Mouse (Mus musculus) kidney, embryonic 16.5 days (tissue): Measurements from ENCODE around the gene Abca7. TPM values are rescaled to one million over a fixed set of nuclear protein-coding genes. Genes with fewer than 3 reads are reported as not detected.

Source experiments
- ATAC-seq: fragments of 200-750 bp; cut with Nextera tagmentation; 2 replicates; pipeline ENCODE4 v1.8.0; 2017; ENCODE audit warnings: moderate TSS enrichment; ENCODE audit not compliant: low FRiP score, low TSS enrichment
- H3K27ac ChIP-seq: fragments of 300-500 bp; sonication (generic); 2 replicates; pipeline ENCODE4 v1.5.1; 2014; ENCODE audit warnings: low read length
- H3K27me3 ChIP-seq: fragments of 300-500 bp; sonication (generic); 2 replicates; pipeline ENCODE4 v1.6.1; 2014; ENCODE audit warnings: low read length, control low read depth, mixed read lengths; ENCODE audit not compliant: insufficient read depth
- H3K36me3 ChIP-seq: fragments of 300-500 bp; sonication (generic); 2 replicates; pipeline ENCODE4 v1.6.1; 2014; ENCODE audit warnings: low read length, control low read depth, mixed read lengths; ENCODE audit not compliant: insufficient read depth
- H3K4me1 ChIP-seq: fragments of 300-500 bp; sonication (generic); 2 replicates; pipeline ENCODE4 v1.6.1; 2014; ENCODE audit warnings: low read length, control low read depth, mixed read lengths; ENCODE audit not compliant: insufficient read depth
- H3K4me2 ChIP-seq: fragments of 300-500 bp; sonication (generic); replicated peaks from 2 replicates; pipeline ENCODE4 v1.6.1; 2014; ENCODE audit warnings: low read depth, low read length
- H3K4me3 ChIP-seq: fragments of 300-500 bp; sonication (generic); 2 replicates; pipeline ENCODE4 v1.5.1; 2014; ENCODE audit warnings: mild to moderate bottlenecking, low read length
- H3K9ac ChIP-seq: fragments of 300-500 bp; sonication (generic); replicated peaks from 2 replicates; pipeline ENCODE4 v1.6.1; 2014; ENCODE audit warnings: low read length
- H3K9me3 ChIP-seq: fragments of 300-500 bp; sonication (generic); 2 replicates; pipeline ENCODE4 v1.6.1; 2016; ENCODE audit warnings: low read length, control low read depth
- WGBS: fragments of 180-500 bp; shearing (Covaris S2); extraction: QIAGEN DNeasy Blood & Tissue Kit; methylation state at CpG from one replicate; pipeline ENCODE4 v1.1.7; 2014; 5-methylcytosine and 5-hydroxymethylcytosine counted together
- polyA plus RNA-seq: library from polyadenylated mRNA; unstranded; fragments of >200 nt; fragmentation: Nextera tagmentation; extraction: Ambion mirVana; gene quantifications from 2 replicates; pipeline ENCODE4 v1.2.1, GENCODE M21; 2015

Gene Abca7
- polyA plus RNA-seq = 4.2 and 4.4 TPM in 2 replicates

- H3K36me3 ChIP-seq = peaks cover 34% of the 10 kb centered on the region
- H3K27me3 ChIP-seq = peaks cover 1% of the 10 kb centered on the region; the same call in 1 of the 2 replicates
- H3K4me1 ChIP-seq = peaks cover 19% of the 10 kb centered on the region
- H3K27ac ChIP-seq = peak within 1 kb of the TSS; percentile 35
- ATAC-seq = peak; percentile 90
- peaks cover 3% of the 10 kb centered on the region; the same call in 1 of the 2 replicates for H3K9me3 ChIP-seq
- peak within 1 kb of the TSS; percentile 55 for H3K4me3 ChIP-seq
- H3K4me2 ChIP-seq = peak within 1 kb of the TSS; percentile 89
- WGBS = under 1% methylated on average over 34 of the region's 34 CpGs
- peak within 1 kb of the TSS; percentile 65 for H3K9ac ChIP-seq
Measured at GRCm38 (mm10) chr10:79996272-79997033, at the start of gene Abca7. Gene Abca7, plus strand, starts transcription at chr10:79996494.

- ATAC-seq = no peak
- H3K27me3 ChIP-seq = no peaks in the 10 kb centered on the region
- no peaks in the 10 kb centered on the region for H3K9me3 ChIP-seq
- peaks cover 47% of the 10 kb centered on the region for H3K4me1 ChIP-seq
- peak overlapping the region; percentile 94 for H3K27ac ChIP-seq
- peak overlapping the region; percentile 34 for H3K4me2 ChIP-seq
- WGBS = 21% methylated on average over 7 of the region's 7 CpGs
- peaks cover 39% of the 10 kb centered on the region for H3K36me3 ChIP-seq
- H3K9ac ChIP-seq = peak overlapping the region; percentile 58
- peak overlapping the region; percentile 15; the same call in 1 of the 2 replicates for H3K4me3 ChIP-seq
Measured at GRCm38 (mm10) chr10:79946752-79947322, 49.5 kb upstream of the Abca7 start.

GRCm38 (mm10) chr10:79947502-79947901 is 48.8 kb upstream of the Abca7 start:
- Histone ChIP-seq H3K27ac (no peak overlapping the region), H3K36me3 (peaks cover 39% of the 10 kb centered on the region), H3K4me2 (no peak overlapping the region), H3K9me3 (no peaks in the 10 kb centered on the region), H3K4me3 (no peak overlapping the region), H3K27me3 (no peaks in the 10 kb centered on the region), H3K4me1 (peaks cover 47% of the 10 kb centered on the region), H3K9ac (peak overlapping the region; percentile 58; the same call in 1 of the 2 replicates)
- 65% methylated on average over 6 of the region's 6 CpGs for whole genome bisulfite sequencing
- ATAC-seq = no peak

DNA sequence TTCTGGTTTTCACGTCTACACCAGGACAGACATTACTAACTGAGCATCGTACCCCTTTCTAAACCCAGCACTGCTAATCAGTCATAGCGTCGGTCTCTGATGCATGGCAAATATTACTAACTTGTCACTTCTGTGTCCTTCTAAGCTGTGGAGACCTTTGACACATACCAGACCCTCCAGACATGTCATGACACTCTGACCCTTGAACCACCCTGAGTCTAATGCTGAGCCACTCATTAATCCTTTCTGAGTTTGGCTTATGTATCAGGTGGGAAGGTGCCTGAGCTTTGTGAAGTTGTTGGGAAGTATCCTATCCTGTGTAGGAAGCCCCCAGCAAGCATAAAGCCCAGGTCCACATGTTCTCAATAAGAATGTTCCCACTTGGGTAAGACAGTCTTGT is 46.4 kb upstream of the Abca7 start:
- WGBS = 88% methylated on average over 4 of the region's 4 CpGs
- no peak overlapping the region for H3K4me3 ChIP-seq
- H3K27me3 ChIP-seq = no peaks in the 10 kb centered on the region
- no peak overlapping the region for H3K9ac ChIP-seq
- H3K27ac ChIP-seq = no peak overlapping the region
- ATAC-seq = no peak
- H3K4me1 ChIP-seq = peaks cover 26% of the 10 kb centered on the region
- H3K36me3 ChIP-seq = peaks cover 45% of the 10 kb centered on the region
- no peaks in the 10 kb centered on the region for H3K9me3 ChIP-seq
- H3K4me2 ChIP-seq = no peak overlapping the region

DNA sequence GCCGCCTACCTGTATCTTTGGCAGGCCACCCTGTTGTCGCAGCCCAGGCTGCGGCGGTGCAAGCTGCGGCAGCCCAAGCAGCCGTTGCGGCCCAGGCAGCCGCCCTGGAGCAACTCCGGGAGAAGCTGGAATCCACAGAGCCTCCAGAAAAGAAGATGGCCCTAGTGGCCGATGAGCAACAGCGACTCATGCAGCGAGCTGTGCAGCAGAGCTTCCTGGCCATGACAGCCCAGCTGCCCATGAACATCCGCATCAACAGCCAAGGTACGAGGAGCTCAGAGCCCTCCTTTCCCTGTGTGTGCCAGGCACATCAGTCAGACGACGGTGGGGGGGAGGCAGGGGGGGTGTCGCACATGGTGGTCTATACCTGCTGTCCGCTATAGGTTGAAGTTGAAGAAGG is 45.6 kb upstream of the Abca7 start:
- Histone ChIP-seq H3K9ac (no peak overlapping the region), H3K9me3 (no peaks in the 10 kb centered on the region), H3K4me3 (no peak overlapping the region), H3K4me1 (peaks cover 18% of the 10 kb centered on the region), H3K36me3 (peaks cover 45% of the 10 kb centered on the region), H3K27me3 (no peaks in the 10 kb centered on the region), H3K4me2 (no peak overlapping the region), H3K27ac (no peak overlapping the region)
- 88% methylated on average over 18 of the region's 18 CpGs for WGBS
- no peak for ATAC-seq

DNA sequence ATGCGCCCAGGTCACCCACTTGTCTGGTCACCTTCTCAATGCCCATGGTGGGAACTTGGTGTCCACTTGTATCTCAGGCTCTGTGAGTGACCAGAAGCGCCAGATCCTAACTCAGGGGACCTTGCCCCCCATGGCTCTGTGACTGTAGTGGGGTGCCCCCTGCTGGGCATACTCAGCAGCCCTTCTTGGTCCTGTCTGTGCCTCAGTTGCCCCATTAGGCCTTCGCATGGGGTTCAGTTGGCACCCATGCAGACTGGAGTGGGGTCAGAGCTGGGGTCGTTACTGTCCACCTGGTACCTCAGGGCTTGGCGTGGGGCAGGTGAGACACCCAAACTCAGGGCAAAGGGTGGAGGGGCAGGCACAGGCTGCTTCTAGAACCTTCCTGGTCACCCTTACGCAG is 42.3 kb upstream of the Abca7 start:
- no peak overlapping the region for H3K27ac ChIP-seq
- ATAC-seq = no peak
- no peaks in the 10 kb centered on the region for H3K27me3 ChIP-seq
- no peak overlapping the region for H3K4me3 ChIP-seq
- H3K4me1 ChIP-seq = peaks cover 11% of the 10 kb centered on the region
- WGBS = 78% methylated on average over 6 of the region's 6 CpGs
- H3K4me2 ChIP-seq = no peak overlapping the region
- no peaks in the 10 kb centered on the region for H3K9me3 ChIP-seq
- peaks cover 39% of the 10 kb centered on the region for H3K36me3 ChIP-seq
- H3K9ac ChIP-seq = no peak overlapping the region

DNA sequence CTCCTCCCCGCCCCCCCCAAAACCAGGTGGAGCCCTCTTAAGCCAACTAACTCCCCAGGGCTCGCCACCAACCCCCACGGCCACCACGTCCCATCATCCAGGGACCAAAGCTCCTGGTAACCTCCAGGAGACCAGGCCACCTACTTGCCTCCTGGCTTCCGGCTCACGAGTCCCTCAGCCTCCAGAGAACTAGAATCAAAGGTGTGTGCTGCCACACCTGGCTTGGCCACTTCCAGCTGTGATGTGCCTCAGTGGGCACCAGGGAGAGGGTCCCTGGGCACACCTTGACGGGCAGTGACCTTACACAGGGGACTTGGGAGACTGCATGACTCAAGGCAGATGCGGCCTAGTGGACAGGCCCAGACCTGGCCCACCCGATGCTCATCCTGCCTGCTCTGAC is 40.6 kb upstream of the Abca7 start:
- Histone ChIP-seq H3K4me2 (no peak overlapping the region), H3K36me3 (peaks cover 22% of the 10 kb centered on the region), H3K4me3 (no peak overlapping the region), H3K27me3 (no peaks in the 10 kb centered on the region), H3K4me1 (peaks cover 14% of the 10 kb centered on the region), H3K9ac (no peak overlapping the region), H3K27ac (no peak overlapping the region), H3K9me3 (no peaks in the 10 kb centered on the region)
- 69% methylated on average over 9 of the region's 9 CpGs for WGBS
- ATAC-seq = no peak

DNA sequence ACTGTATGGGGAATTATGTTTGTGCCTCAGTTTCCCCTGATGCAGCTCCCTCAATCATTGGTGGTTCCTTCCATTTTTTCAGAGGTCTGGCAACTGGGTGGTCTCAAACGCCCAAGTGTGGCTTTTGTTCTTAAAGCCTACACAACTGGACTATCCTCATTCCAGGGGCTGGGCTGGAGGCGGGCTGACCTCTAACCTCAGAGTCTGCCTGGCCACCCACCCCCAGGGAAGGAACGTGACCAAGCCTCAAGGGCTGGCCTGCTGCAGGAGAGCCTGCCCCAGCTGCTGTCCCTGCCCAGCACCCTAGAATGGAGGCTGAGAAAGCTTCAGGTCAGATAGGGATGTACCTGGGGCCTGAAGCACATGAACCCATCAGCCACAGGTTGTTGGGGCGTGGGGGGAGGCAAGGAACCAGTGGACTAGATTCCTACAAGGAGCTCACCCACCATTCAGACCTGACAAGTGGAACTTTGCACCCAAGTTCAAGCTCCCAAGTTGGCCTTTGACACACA is 39.6 kb upstream of the Abca7 start:
- 21% methylated on average over 4 of the region's 4 CpGs for WGBS
- no peak for ATAC-seq
- H3K9me3 ChIP-seq = no peaks in the 10 kb centered on the region
- H3K4me2 ChIP-seq = no peak overlapping the region
- peak overlapping the region; percentile 26; the same call in 1 of the 2 replicates for H3K9ac ChIP-seq
- no peaks in the 10 kb centered on the region for H3K27me3 ChIP-seq
- H3K27ac ChIP-seq = no peak overlapping the region
- peaks cover 20% of the 10 kb centered on the region for H3K4me1 ChIP-seq
- H3K36me3 ChIP-seq = peaks cover 12% of the 10 kb centered on the region
- H3K4me3 ChIP-seq = no peak overlapping the region

GRCm38 (mm10) chr10:79958140-79958816 is 38.0 kb upstream of the Abca7 start:
- no peaks in the 10 kb centered on the region for H3K9me3 ChIP-seq
- H3K4me1 ChIP-seq = peaks cover 20% of the 10 kb centered on the region
- 9% methylated on average over 21 of the region's 21 CpGs for WGBS
- no peak overlapping the region for H3K27ac ChIP-seq
- ATAC-seq = peak; percentile 12
- H3K27me3 ChIP-seq = no peaks in the 10 kb centered on the region
- H3K36me3 ChIP-seq = peaks cover 11% of the 10 kb centered on the region
- peak overlapping the region; percentile 54; the same call in 1 of the 2 replicates for H3K9ac ChIP-seq
- H3K4me2 ChIP-seq = peak overlapping the region; percentile 32; the same call in 1 of the 2 replicates
- H3K4me3 ChIP-seq = no peak overlapping the region
